Comparison of ENCODE assay signal across 8 mouse cellular contexts in genomic region chr14:30129378-30129777, GRCm38 (mm10).
DNase-seq lines count a peak whose midpoint lies in the region; ATAC-seq and TF ChIP-seq lines count a peak whose summit lies in the region.

No protein-coding gene starts in this region.

- peak; percentile 62 for TF ChIP-seq CTCF in gastrocnemius, adult 2 months (IDR thresholded peaks at IDR 0.05)
- peak; percentile 41; the same call in 1 of the 2 replicates for TF ChIP-seq CTCF in spleen, adult 2 months (IDR thresholded peaks at IDR 0.05; ENCODE audit: extremely low read depth, insufficient read depth, insufficient read length, insufficient replicate concordance)
- peak; percentile 44 for TF ChIP-seq CTCF in cortical plate, adult 2 months (IDR thresholded peaks at IDR 0.05; ENCODE audit: extremely low read depth, insufficient read depth, low read length)

- no peak for TF ChIP-seq POLR2A in spleen, adult 2 months (IDR thresholded peaks at IDR 0.05; ENCODE audit: low read depth, low read length)
- no peak for TF ChIP-seq POLR2A in cortical plate, adult 2 months (IDR thresholded peaks at IDR 0.05; ENCODE audit: extremely low read depth, insufficient read depth, low read length)

- no peak overlapping the region for H3K4me3 ChIP-seq in gastrocnemius, adult 2 months
- H3K4me3 ChIP-seq in spleen, adult 2 months (ENCODE audit: extremely low read depth, insufficient read depth, insufficient read length): no peak overlapping the region
- H3K4me3 ChIP-seq in cortical plate, adult 2 months (ENCODE audit: insufficient read depth, low read length): no peak overlapping the region

- DNase-seq in gastrocnemius, adult 2 months: peak; percentile 37
- no peak for DNase-seq in gastrocnemius, postnatal 25 days
- peak in 1 of 2 experiments; percentile 15 for DNase-seq in spleen, adult 2 months (ENCODE audit: low read depth in 1 of 2, low spot score in 2 of 2)
- DNase-seq in spleen, adult 12 weeks (ENCODE audit: low spot score): no peak
- DNase-seq in kidney, postnatal 36 days: peak; percentile 13 to 58
- peak; percentile 20 to 65 for DNase-seq in spleen, postnatal 10 days (ENCODE audit: low spot score in 2 of 2)

- H3K27me3 ChIP-seq in spleen, adult 2 months (ENCODE audit: control insufficient read depth, insufficient read depth, low read length): no peaks in the 10 kb centered on the region

- no peak overlapping the region for H3K27ac ChIP-seq in gastrocnemius, adult 2 months
- H3K27ac ChIP-seq in spleen, adult 2 months (ENCODE audit: insufficient read depth, low read length): no peak overlapping the region
- no peak overlapping the region for H3K27ac ChIP-seq in cortical plate, adult 2 months (ENCODE audit: insufficient read depth, low read length)

- no peak for ATAC-seq in activated CD4-positive, CD25-positive, alpha-beta regulatory T cell, adult 4 months

- H3K4me1 ChIP-seq in spleen, adult 2 months (ENCODE audit: control insufficient read depth, insufficient read depth, insufficient read length): peaks cover 6% of the 10 kb centered on the region; the same call in 1 of the 2 replicates
- H3K4me1 ChIP-seq in cortical plate, adult 2 months (ENCODE audit: control insufficient read depth, insufficient read depth, low read length): peaks cover 8% of the 10 kb centered on the region; the same call in 1 of the 2 replicates

- 62% methylated on average over 9 of the region's 9 CpGs for WGBS in spleen, adult 2 months

- intact Hi-C loops in gastrocnemius, adult 2 months (cut with DNase I): no loop called here

- H3K36me3 ChIP-seq in spleen, adult 2 months (ENCODE audit: control insufficient read depth, insufficient read depth, low read length): no peaks in the 10 kb centered on the region

Comparison
In these comparisons a context has a peak if more than half of its experiments do, and no peak if none do; other contexts are left out.
1. DNase-seq: peak in gastrocnemius, adult 2 months (single experiment), kidney, postnatal 36 days (2 of 2) and spleen, postnatal 10 days (2 of 2); none in gastrocnemius, postnatal 25 days (single experiment) and spleen, adult 12 weeks (single experiment).
2. Peak in every context shown above with its lines, with median percentiles within 50 percentile points of each other: CTCF ChIP-seq.